Mouse (Mus musculus) thymus, adult 2 months (tissue): ENCODE data around the gene Sept6. TPM values are rescaled to one million over a fixed set of nuclear protein-coding genes. Genes with fewer than 3 reads are reported as not detected.
"Not testable (repeated sequence)": the region's sequence is repeated elsewhere in the genome, so short reads cannot be mapped to it uniquely, and the experiment has no call there.

Experiments
- DNase-seq: peaks from one replicate; pipeline ENCODE4 v3.0.0; 2021
- H3K27ac ChIP-seq: fragments of 200-500 bp; 2 replicates; pipeline ENCODE4 v1.5.1; 2012; ENCODE audit warnings: low read length, control low read depth; ENCODE audit not compliant: control insufficient read depth, insufficient read depth
- H3K27me3 ChIP-seq: fragments of 200-500 bp; 2 replicates; pipeline ENCODE4 v1.6.1; 2012; ENCODE audit warnings: mild to moderate bottlenecking, low read length, moderate library complexity, mixed read lengths; ENCODE audit not compliant: control insufficient read depth, insufficient read depth
- H3K36me3 ChIP-seq: fragments of 200-500 bp; 2 replicates; pipeline ENCODE4 v1.6.1; 2012; ENCODE audit warnings: mild to moderate bottlenecking, low read length, moderate library complexity; ENCODE audit not compliant: control insufficient read depth, insufficient read depth
- H3K4me1 ChIP-seq: fragments of 200-500 bp; replicated peaks from 2 replicates; pipeline ENCODE4 v1.6.1; 2012; ENCODE audit warnings: low read length; ENCODE audit not compliant: control insufficient read depth, insufficient read depth
- H3K4me3 ChIP-seq: fragments of 200-500 bp; 2 replicates; pipeline ENCODE4 v1.5.1; 2012; ENCODE audit warnings: mild to moderate bottlenecking, low read length, control low read depth, moderate library complexity; ENCODE audit not compliant: control insufficient read depth, insufficient read depth
- CTCF ChIP-seq: fragments of 200-500 bp; IDR thresholded peaks from 2 replicates; pipeline ENCODE4 v1.5.1; 2012; ENCODE audit warnings: mild to moderate bottlenecking, control low read depth, low read length, moderate library complexity, borderline replicate concordance; ENCODE audit not compliant: control insufficient read depth, poor library complexity, insufficient read depth; ENCODE audit errors: extremely low read depth
- POLR2A ChIP-seq: fragments of 200-500 bp; IDR thresholded peaks from 2 replicates; pipeline ENCODE4 v1.6.1; 2012; ENCODE audit warnings: mild to moderate bottlenecking, low read length, control low read depth, moderate library complexity; ENCODE audit not compliant: control insufficient read depth, poor library complexity, insufficient read depth; ENCODE audit errors: extremely low read depth
- WGBS: fragments of 180-500 bp; shearing (Covaris S2); methylation state at CpG from one replicate; pipeline ENCODE4 v1.1.7; 2018; 5-methylcytosine and 5-hydroxymethylcytosine counted together
- polyA plus RNA-seq: library from polyadenylated mRNA; depleted of rRNA; stranded (reverse); fragments of >200 nt; gene quantifications from 2 replicates; pipeline ENCODE4 v1.2.3, GENCODE M21; 2012

Sept6 gene
- polyA plus RNA-seq, 1 experiment = 122 TPM

- Histone ChIP-seq H3K4me3 (no peak overlapping the region), H3K27me3 (no peaks in the 10 kb centered on the region), H3K36me3 (peaks cover 34% of the 10 kb centered on the region), H3K27ac (no peak overlapping the region), H3K4me1 (no peaks in the 10 kb centered on the region)
- WGBS = 94% methylated on average over 1 of the region's 1 CpGs
- no peak for DNase-seq
- TF ChIP-seq CTCF = no peak
- no peak for TF ChIP-seq POLR2A
These were observed 73.8 kb downstream of the Sept6 start for GRCm38 (mm10) chrX:36917749-36918148.

- Histone ChIP-seq H3K4me3 (no peak overlapping the region), H3K4me1 (peaks cover 2% of the 10 kb centered on the region; the same call in 1 of the 2 replicates), H3K27me3 (no peaks in the 10 kb centered on the region), H3K27ac (no peak overlapping the region), H3K36me3 (peaks cover 14% of the 10 kb centered on the region; the same call in 1 of the 2 replicates)
- peak; percentile 44 for DNase-seq
- WGBS = 61% methylated on average over 12 of the region's 12 CpGs
- no peak for TF ChIP-seq POLR2A
These were observed 80.3 kb downstream of the Sept6 start for GRCm38 (mm10) chrX:36911343-36911742.

GRCm38 (mm10) chrX:36906539-36906938 lies 85.1 kb downstream of the Sept6 start:
- H3K4me3 ChIP-seq = no peak overlapping the region
- H3K27me3 ChIP-seq = no peaks in the 10 kb centered on the region
- TF ChIP-seq POLR2A (no peak), CTCF (no peak)
- no peak for DNase-seq
- H3K27ac ChIP-seq = no peak overlapping the region
- no peaks in the 10 kb centered on the region for H3K36me3 ChIP-seq
- 29% methylated on average over 5 of the region's 5 CpGs for WGBS
- peaks cover 9% of the 10 kb centered on the region for H3K4me1 ChIP-seq

- H3K27me3 ChIP-seq = no peaks in the 10 kb centered on the region
- no peaks in the 10 kb centered on the region for H3K36me3 ChIP-seq
- under 1% methylated on average over 29 of the region's 32 CpGs for WGBS
- H3K27ac ChIP-seq = peak overlapping the region; percentile 96
- peak; percentile 91 for DNase-seq
- TF ChIP-seq POLR2A (peak; percentile 85), CTCF (0 out of 2 replicates have a peak, but pooled peaks have one; percentile 18)
- H3K4me1 ChIP-seq = peaks cover 9% of the 10 kb centered on the region
- H3K4me3 ChIP-seq = peak overlapping the region; percentile 98
These were observed 88.4 kb downstream of the Sept6 start for GRCm38 (mm10) chrX:36903115-36903768.

- peak; percentile 29 for DNase-seq
- no peaks in the 10 kb centered on the region for H3K36me3 ChIP-seq
- TF ChIP-seq POLR2A = no peak
- TF ChIP-seq CTCF = no peak
- WGBS = 6% methylated on average over 32 of the region's 47 CpGs
- no peaks in the 10 kb centered on the region for H3K27me3 ChIP-seq
- peak within 1 kb of the TSS; percentile 98 for H3K4me3 ChIP-seq
- peaks cover 7% of the 10 kb centered on the region; the same call in 1 of the 2 replicates for H3K4me1 ChIP-seq
- H3K27ac ChIP-seq = peak within 1 kb of the TSS; percentile 96
These were observed 89.1 kb downstream of the Sept6 start, which contains the start of gene Nkrf for GRCm38 (mm10) chrX:36902321-36903114. Nkrf (minus strand) TSS chrX:36902899.

GRCm38 (mm10) chrX:36901655-36902054 lies 89.9 kb downstream of the Sept6 start:
- DNase-seq = no peak
- no peaks in the 10 kb centered on the region for H3K27me3 ChIP-seq
- TF ChIP-seq POLR2A (no peak), CTCF (no peak)
- 60% methylated on average over 3 of the region's 3 CpGs for WGBS
- no peak overlapping the region for H3K27ac ChIP-seq
- no peak overlapping the region for H3K4me3 ChIP-seq
- H3K36me3 ChIP-seq = no peaks in the 10 kb centered on the region
- H3K4me1 ChIP-seq = peaks cover 7% of the 10 kb centered on the region; the same call in 1 of the 2 replicates

GRCm38 (mm10) chrX:36898931-36899330 lies 92.7 kb downstream of the Sept6 start:
- not testable (repeated sequence) for DNase-seq, H3K27ac ChIP-seq, H3K4me1 ChIP-seq, H3K36me3 ChIP-seq, H3K27me3 ChIP-seq, H3K4me3 ChIP-seq
- 37% methylated on average over 1 of the region's 1 CpGs for WGBS
